Mouse (Mus musculus): ENCODE measurements at regions not wholly inside any gene's neighbourhood (a gene's known extent, or its start where the extent isn't known, plus 50 kb on each side); places are given as distances from the start of the nearest gene placed in this dataset.
A peak's percentile ranks its signal among the peaks of the same experiment; 100 is the strongest.

DNA sequence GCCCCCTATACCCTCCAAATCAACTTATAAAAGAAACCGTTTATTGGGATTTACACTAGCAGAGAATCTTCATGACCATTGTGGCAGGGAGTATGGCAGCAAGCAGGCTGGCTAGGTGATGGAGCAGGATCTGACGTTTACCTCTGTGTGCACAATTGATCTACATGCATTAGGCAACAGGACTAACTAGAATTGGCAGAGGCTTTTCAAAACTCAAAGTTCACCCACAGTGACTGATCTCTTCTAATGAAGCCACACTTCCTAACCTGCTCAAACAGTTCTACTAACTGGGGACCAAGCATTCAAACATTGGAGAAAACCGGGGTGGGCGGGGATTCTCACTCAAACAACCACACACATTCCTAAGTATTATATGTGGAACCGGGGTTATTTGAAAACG is 1382.9 kb upstream of the Tenm2 start:
- no peak overlapping the region for H3K4me3 ChIP-seq

DNA sequence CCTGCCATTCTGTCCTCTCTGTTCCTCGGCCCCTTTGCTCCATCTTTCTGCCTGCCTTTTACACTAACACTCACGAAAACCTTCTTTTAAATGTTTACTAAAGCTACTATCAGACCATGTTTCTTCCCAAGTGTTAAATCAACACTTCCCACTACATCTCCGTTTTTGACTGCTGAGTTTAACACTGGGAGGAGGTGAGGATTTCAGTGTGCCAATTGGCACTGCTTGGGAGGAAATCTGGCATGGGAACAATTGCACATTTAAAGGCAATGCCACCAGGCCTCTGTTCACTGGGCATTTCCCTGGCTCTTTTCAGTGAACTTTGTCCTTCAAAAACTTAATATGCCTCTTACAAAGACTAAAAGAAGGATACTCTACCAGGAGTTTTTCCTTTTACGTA is 1365.2 kb upstream of the Tenm2 start:
- Histone ChIP-seq H3K4me3 (no peak overlapping the region), H3K27me3 (ENCODE audit: poor library complexity, severe bottlenecking) (no peaks in the 10 kb centered on the region), H3K36me3 (replicated peaks) (no peaks in the 10 kb centered on the region), H3K4me1 (no peaks in the 10 kb centered on the region), H3K27ac (no peak overlapping the region), H3K9me3 (no peaks in the 10 kb centered on the region)
- no peak for DNase-seq (ENCODE audit: extremely low spot score, low spot score)
- WGBS, result 77% methylated on average over 4 of the region's 4 CpGs

More for the DNA sequence above, 1382.9 kb upstream of the Tenm2 start:
- no peaks in the 10 kb centered on the region for H3K4me1 ChIP-seq
- 85% methylated on average over 6 of the region's 6 CpGs for WGBS
- no peak for DNase-seq (ENCODE audit: extremely low spot score, low spot score)
- H3K27ac ChIP-seq, result no peak overlapping the region
- H3K36me3 ChIP-seq (replicated peaks), result no peaks in the 10 kb centered on the region
- no peaks in the 10 kb centered on the region for H3K9me3 ChIP-seq
- H3K27me3 ChIP-seq (ENCODE audit: poor library complexity, severe bottlenecking), result no peaks in the 10 kb centered on the region

DNA sequence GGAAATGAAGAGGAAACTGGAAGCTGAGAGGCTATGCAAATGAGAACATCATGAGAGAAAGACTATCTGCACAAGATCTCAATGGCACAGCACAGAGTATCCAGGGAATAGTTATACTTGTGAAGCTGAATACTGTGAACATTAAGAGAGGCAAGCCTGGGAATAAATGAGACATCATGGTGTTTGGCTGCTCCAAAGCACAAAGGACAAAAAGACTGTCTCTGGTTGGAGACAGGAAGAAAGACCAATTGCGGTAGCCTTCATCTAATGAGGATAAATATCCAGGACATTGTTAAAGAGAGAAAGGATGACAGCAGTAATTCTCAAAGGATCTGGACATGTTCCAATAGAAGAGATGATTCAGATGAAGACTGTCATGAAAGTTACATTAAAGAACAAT is 1332.8 kb upstream of the Tenm2 start:
- no peak overlapping the region for H3K4me3 ChIP-seq
- H3K4me1 ChIP-seq, result no peaks in the 10 kb centered on the region
- no peak overlapping the region for H3K27ac ChIP-seq
- DNase-seq (ENCODE audit: extremely low spot score, low spot score), result no peak
- no peaks in the 10 kb centered on the region for H3K36me3 ChIP-seq (replicated peaks)
- 87% methylated on average over 1 of the region's 1 CpGs for WGBS
- H3K9me3 ChIP-seq, result no peaks in the 10 kb centered on the region
- H3K27me3 ChIP-seq (ENCODE audit: poor library complexity, severe bottlenecking), result no peaks in the 10 kb centered on the region

DNA sequence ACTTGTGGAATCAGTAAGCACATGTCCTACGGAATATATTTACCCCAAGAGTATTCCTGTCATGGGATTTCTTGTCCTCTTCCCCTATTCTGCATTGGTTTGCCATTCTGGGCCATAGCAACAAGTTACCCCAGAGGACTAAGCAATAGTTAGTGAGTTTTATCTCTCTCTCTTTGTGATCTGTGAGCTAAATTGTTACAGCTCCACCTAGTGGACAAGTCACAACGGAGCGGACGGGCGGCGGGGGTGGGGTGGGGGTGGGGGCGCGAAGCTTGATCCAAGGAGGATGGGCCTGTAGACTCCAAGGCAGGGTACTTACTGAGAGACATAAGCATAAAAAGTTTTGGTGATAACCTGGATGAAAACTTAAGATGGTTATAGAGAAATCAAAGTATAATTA is 1308.1 kb upstream of the Tenm2 start:
- no peak overlapping the region for H3K4me3 ChIP-seq
- no peaks in the 10 kb centered on the region for H3K36me3 ChIP-seq (replicated peaks)
- no peaks in the 10 kb centered on the region for H3K27me3 ChIP-seq (ENCODE audit: poor library complexity, severe bottlenecking)
- H3K27ac ChIP-seq, result no peak overlapping the region
- 8% methylated on average over 8 of the region's 8 CpGs for WGBS
- DNase-seq (ENCODE audit: extremely low spot score, low spot score), result peak; percentile 29
- peaks cover 5% of the 10 kb centered on the region; the same call in 1 of the 2 replicates for H3K4me1 ChIP-seq
- H3K9me3 ChIP-seq, result no peaks in the 10 kb centered on the region

DNA sequence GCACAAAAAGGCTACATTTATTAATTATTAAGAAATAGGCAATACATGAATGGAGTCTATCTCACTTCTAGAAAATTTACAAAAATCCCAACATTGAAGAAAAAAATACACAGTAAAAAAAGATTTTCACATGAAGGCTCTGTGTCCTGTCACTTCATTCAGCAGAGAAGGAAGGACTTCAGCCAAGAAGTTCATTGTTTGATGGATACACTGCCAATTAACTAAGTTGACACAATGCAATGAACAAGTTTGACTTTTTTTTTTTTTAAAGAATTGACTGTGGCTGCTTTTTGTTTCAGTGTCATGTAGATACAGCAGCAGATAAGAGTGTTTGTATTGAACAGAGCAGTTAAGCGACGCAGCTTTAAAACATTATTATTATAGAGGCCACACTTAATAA is 1304.3 kb upstream of the Tenm2 start:
- no peak for DNase-seq (ENCODE audit: extremely low spot score, low spot score)
- no peaks in the 10 kb centered on the region for H3K36me3 ChIP-seq (replicated peaks)
- no peak overlapping the region for H3K4me3 ChIP-seq
- no peaks in the 10 kb centered on the region for H3K9me3 ChIP-seq
- no peak overlapping the region for H3K27ac ChIP-seq
- peaks cover 5% of the 10 kb centered on the region; the same call in 1 of the 2 replicates for H3K4me1 ChIP-seq
- 89% methylated on average over 2 of the region's 2 CpGs for WGBS
- H3K27me3 ChIP-seq (ENCODE audit: poor library complexity, severe bottlenecking), result no peaks in the 10 kb centered on the region

DNA sequence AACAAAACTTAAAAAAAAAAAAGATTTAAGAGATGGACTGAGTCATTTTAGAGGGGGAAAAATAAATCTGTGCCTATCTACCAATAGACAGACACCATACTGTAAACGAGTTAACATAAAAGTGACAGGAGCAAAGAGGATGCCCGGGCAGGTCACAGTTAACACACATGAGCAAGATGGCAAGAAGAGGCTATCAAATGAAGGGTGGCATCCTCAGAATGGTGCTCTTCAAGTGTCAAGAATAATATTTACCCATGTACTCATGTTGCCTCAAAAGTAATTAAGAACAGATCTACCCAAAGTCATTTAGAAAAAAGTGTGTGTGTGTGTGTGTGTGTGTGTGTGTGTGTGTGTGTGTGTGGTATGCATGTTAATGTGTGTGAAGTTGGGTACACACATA is 1296.5 kb upstream of the Tenm2 start:
- Histone ChIP-seq H3K27ac (no peak overlapping the region), H3K4me1 (no peaks in the 10 kb centered on the region), H3K4me3 (no peak overlapping the region), H3K27me3 (ENCODE audit: poor library complexity, severe bottlenecking) (no peaks in the 10 kb centered on the region), H3K36me3 (replicated peaks) (no peaks in the 10 kb centered on the region), H3K9me3 (no peaks in the 10 kb centered on the region)
- DNase-seq (ENCODE audit: extremely low spot score, low spot score), result no peak
- WGBS, result 91% methylated on average over 2 of the region's 2 CpGs

DNA sequence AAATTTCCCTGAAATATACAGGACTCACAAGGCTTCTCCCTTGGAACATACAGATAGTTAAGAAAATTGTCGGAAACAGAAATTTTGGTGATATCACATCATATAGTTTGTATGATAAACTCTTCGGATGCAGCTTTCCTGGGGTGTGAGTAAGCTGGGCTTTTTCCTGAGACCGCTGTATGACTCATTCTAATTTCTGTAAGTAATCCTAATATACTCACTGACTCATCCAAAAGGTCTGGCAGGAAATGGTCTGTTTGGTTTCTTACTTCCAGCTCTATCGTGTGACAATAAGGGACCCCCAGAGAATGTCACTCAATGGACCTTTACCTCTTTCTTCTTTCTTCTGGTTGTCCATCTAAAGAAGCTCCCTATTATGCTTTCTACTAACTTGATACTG is 1273.9 kb upstream of the Tenm2 start:
- H3K27ac ChIP-seq, result no peak overlapping the region
- 91% methylated on average over 4 of the region's 4 CpGs for WGBS
- no peaks in the 10 kb centered on the region for H3K9me3 ChIP-seq
- DNase-seq (ENCODE audit: extremely low spot score, low spot score), result no peak
- H3K27me3 ChIP-seq (ENCODE audit: poor library complexity, severe bottlenecking), result no peaks in the 10 kb centered on the region
- no peaks in the 10 kb centered on the region for H3K36me3 ChIP-seq (replicated peaks)
- H3K4me3 ChIP-seq, result no peak overlapping the region
- H3K4me1 ChIP-seq, result no peaks in the 10 kb centered on the region

DNA sequence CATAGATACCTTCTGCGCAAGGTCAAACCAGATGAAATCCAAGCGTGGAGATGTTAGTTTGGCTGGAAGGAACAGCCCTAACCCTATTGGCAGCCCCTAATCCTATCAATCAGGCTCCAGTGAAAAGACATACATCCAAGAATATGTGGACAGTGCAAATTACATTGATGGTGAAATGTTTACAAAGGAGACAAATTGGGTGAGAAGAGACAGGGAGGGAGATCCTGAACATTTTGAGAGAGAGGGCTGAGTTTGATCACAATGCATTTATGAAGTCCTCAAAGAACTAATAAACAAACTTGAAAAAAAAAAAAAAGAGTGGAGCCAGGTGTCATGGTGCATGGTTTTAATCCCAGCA is 1228.5 kb upstream of the Tenm2 start:
- no peaks in the 10 kb centered on the region for H3K27me3 ChIP-seq (ENCODE audit: poor library complexity, severe bottlenecking)
- 93% methylated on average over 2 of the region's 2 CpGs for WGBS
- DNase-seq (ENCODE audit: extremely low spot score, low spot score), result no peak
- no peaks in the 10 kb centered on the region for H3K9me3 ChIP-seq
- H3K4me1 ChIP-seq, result no peaks in the 10 kb centered on the region
- no peak overlapping the region for H3K27ac ChIP-seq
- no peak overlapping the region for H3K4me3 ChIP-seq
- no peaks in the 10 kb centered on the region for H3K36me3 ChIP-seq (replicated peaks)

DNA sequence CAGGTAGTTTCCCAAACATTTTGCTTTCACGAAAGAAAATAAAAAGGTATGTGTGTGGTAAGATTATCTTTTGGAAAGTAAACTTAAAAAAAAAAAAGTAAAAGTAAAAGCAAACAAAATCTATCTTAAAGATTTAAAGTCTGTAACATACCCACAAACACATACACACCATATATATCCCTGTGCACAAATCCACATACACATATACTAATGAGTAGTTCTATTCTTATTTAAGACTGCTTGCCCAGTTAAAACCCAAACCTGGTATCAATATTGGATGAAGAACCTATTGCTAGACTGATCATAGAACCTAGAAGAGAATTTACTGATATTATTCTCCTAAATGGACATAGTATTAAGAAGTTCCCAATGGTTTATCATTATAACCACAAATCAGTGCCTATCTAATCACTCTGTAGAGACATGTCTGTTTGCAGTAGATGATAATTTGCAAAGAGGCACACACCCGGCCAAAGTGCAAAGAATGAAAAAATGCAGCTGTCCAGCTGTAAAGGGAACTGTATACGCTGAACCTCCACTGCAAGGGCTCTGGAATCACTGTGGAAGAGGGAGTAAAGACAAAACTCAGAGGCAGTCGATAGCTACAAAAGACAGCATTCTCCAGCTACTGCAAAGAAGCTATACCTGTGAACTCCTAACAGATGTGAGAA is 1227.9 kb upstream of the Tenm2 start:
- WGBS, result 90% methylated on average over 4 of the region's 4 CpGs
- H3K27me3 ChIP-seq (ENCODE audit: poor library complexity, severe bottlenecking), result no peaks in the 10 kb centered on the region
- H3K9me3 ChIP-seq, result no peaks in the 10 kb centered on the region
- DNase-seq (ENCODE audit: extremely low spot score, low spot score), result no peak
- H3K36me3 ChIP-seq (replicated peaks), result no peaks in the 10 kb centered on the region
- H3K4me3 ChIP-seq, result no peak overlapping the region
- H3K27ac ChIP-seq, result no peak overlapping the region
- no peaks in the 10 kb centered on the region for H3K4me1 ChIP-seq

DNA sequence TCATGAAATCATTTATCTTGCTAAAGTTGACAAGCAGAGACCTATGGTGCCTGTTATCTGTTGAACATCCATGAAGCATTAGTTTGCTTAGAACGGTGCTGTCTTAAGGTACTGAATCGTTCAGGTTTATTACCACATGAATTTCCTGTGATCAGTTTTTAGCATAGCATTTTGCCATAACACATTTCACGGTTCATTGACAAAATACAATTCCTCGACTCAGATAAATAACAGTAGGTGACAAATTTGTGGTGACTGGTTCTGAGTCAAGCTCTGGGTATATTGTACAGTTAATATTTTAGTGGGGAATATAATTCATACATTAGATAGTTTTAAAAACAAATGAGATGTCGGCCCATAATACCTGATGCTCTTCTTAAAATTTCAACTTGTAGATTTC is 1207.5 kb upstream of the Tenm2 start:
- Histone ChIP-seq H3K4me1 (no peaks in the 10 kb centered on the region), H3K36me3 (replicated peaks) (no peaks in the 10 kb centered on the region), H3K9me3 (no peaks in the 10 kb centered on the region), H3K27me3 (ENCODE audit: poor library complexity, severe bottlenecking) (no peaks in the 10 kb centered on the region), H3K4me3 (no peak overlapping the region), H3K27ac (no peak overlapping the region)
- 91% methylated on average over 5 of the region's 5 CpGs for WGBS
- no peak for DNase-seq (ENCODE audit: extremely low spot score, low spot score)

DNA sequence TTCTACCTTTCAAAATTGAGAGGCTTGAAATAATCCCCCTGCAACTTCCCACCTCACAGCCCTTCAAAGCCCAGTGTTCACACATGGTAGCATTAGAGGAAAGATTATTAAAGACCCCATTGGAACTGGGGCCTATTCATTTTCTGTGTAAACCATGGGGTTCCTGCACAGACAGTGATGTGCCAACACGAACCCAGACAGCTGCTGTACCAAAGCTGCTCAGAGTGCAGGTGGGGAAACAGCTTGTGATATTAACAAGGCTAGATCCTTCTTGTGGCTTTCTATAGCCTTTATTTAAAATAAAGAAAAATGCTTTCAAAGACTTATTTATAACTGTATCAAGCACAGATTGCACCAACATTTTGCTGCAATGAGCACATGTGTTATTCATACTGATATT is 1174.5 kb upstream of the Tenm2 start:
- no peaks in the 10 kb centered on the region for H3K36me3 ChIP-seq (replicated peaks)
- H3K4me1 ChIP-seq, result peaks cover 4% of the 10 kb centered on the region; the same call in 1 of the 2 replicates
- H3K9me3 ChIP-seq, result no peaks in the 10 kb centered on the region
- no peak overlapping the region for H3K27ac ChIP-seq
- H3K4me3 ChIP-seq, result no peak overlapping the region
- WGBS, result 43% methylated on average over 1 of the region's 1 CpGs
- H3K27me3 ChIP-seq (ENCODE audit: poor library complexity, severe bottlenecking), result no peaks in the 10 kb centered on the region
- DNase-seq (ENCODE audit: extremely low spot score, low spot score), result no peak

DNA sequence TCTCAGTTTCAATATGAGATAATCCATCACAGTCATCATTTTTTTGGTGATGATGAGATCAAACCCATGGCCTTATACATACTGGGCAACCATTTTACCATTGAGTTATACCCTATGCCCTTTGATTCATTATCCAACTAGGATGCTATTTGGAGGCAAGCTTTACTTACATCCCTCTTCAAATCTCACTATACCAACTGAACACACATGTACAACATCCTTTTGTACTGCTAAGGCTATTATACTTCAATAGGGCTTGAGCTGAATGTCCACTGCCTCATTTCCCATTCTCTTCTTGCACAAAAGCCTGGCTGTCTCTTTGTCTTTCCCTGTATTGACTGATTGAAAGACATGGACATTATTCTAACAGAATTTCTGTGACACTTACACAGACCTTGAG is 1162.0 kb upstream of the Tenm2 start:
- H3K4me3 ChIP-seq, result no peak overlapping the region
- H3K27ac ChIP-seq, result no peak overlapping the region
- H3K27me3 ChIP-seq (ENCODE audit: poor library complexity, severe bottlenecking), result no peaks in the 10 kb centered on the region
- DNase-seq (ENCODE audit: extremely low spot score, low spot score), result no peak
- peaks cover 4% of the 10 kb centered on the region for H3K4me1 ChIP-seq
- no peaks in the 10 kb centered on the region for H3K9me3 ChIP-seq
- no peaks in the 10 kb centered on the region for H3K36me3 ChIP-seq (replicated peaks)

DNA sequence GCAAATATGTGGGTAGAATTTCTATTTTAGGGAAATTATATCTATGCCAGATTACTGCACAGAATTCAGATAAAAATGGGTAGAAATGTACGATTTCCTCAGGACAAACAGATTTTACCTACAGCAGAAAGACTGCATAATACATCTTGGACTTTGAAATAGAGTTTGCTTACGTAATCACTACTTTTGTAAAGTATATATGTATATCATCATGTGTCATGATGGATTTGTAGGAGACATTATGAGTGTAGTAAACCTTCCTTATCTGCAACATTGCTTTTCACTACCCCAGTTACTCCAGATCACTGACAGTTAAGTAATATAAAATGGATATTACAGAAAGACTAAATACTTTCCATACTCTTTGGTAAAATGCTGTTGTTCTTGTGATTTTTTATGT is 1151.2 kb upstream of the Tenm2 start:
- WGBS, result 83% methylated on average over 2 of the region's 2 CpGs
- Histone ChIP-seq H3K9me3 (no peaks in the 10 kb centered on the region), H3K27ac (no peak overlapping the region), H3K4me1 (no peaks in the 10 kb centered on the region), H3K4me3 (no peak overlapping the region), H3K27me3 (ENCODE audit: poor library complexity, severe bottlenecking) (no peaks in the 10 kb centered on the region), H3K36me3 (replicated peaks) (no peaks in the 10 kb centered on the region)
- DNase-seq (ENCODE audit: extremely low spot score, low spot score), result no peak

DNA sequence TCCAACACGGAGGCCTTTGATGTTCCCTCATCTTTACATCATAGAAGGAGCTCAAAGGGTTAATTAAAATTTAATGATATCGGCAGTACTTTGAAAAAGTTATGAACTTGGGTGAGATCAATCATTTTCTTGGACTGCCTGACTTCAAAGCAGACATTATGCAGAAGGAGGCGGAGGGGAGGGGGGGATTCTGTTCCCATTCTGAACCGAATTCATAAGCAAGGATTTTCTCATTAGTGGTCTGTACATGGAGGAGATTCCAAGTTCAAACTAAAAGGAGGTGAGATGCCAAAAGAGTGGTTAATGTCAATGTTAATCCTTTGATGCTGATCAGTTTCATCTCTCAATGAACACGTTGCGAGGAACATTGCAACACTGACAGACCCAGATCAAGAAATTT is 1110.7 kb upstream of the Tenm2 start:
- peaks cover 3% of the 10 kb centered on the region; the same call in 1 of the 2 replicates for H3K4me1 ChIP-seq
- 74% methylated on average over 6 of the region's 6 CpGs for WGBS
- no peaks in the 10 kb centered on the region for H3K27me3 ChIP-seq (ENCODE audit: poor library complexity, severe bottlenecking)
- H3K36me3 ChIP-seq (replicated peaks), result no peaks in the 10 kb centered on the region
- no peak overlapping the region for H3K4me3 ChIP-seq
- no peak for DNase-seq (ENCODE audit: extremely low spot score, low spot score)
- no peaks in the 10 kb centered on the region for H3K9me3 ChIP-seq
- H3K27ac ChIP-seq, result no peak overlapping the region

All from forebrain, embryonic 10.5 days (tissue).